Mouse (Mus musculus): ENCODE measurements around the gene Snd1. TPM values are rescaled to one million over a fixed set of nuclear protein-coding genes. Genes with fewer than 3 reads are reported as not detected.

Gene Snd1
- total and polyA plus RNA-seq, 3 experiments: 83.7 to 377 (median 210) TPM

DNA sequence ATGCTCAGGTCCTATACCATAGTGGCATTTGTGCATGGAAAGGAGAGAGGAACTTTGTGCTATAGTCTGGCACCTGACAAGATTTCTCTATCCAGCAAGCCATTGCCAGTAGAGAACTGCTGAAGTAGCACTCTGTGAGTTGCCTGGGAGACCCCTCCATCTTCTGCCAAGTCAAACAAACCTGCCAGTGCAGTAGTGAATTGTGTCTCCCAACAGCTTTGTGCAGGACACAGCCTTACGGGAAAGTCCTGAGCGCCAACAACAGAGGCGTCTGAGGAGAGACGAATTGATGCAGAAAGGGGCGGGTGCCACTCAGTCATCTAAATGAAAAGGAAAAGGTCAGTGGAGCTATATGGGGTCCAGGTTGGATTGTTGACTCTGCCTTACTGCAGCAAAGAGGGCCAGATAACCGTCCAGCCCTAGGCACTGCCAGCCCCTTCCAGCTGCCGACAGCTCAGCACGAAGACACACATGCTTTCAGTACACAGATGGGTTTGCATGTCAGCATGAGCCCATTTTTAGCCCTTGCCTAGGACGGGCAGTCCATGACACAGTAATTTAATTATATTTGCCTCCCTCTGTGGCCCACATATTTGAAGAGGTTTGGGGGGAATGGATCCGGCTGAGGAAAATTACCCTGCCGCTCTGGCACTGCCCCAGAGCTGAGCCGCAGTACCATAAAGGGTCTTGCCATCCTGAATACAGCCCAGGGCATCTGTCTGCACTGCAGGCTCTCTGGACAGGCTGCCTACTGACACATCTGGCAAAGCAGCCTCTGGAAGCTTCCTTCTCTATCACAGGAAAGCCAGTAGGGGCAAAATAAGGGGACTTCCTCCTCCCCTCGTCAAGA is 344.8 kb downstream of the Snd1 start:
- Histone ChIP-seq H3K27me3 (replicated peaks) (no peaks in the 10 kb centered on the region), H3K4me3 (replicated peaks in 1 of 3; ENCODE audit: low read depth in 2 of 3, low read length in 2 of 3, poor library complexity in 1 of 3) (no peak overlapping the region), H3K9me3 (replicated peaks; ENCODE audit: low read length) (no peaks in the 10 kb centered on the region), H3K27ac (ENCODE audit: insufficient read depth, low read depth) (no peak overlapping the region), H3K36me3 (replicated peaks in 1 of 2; ENCODE audit: control insufficient read depth in 1 of 2, insufficient read depth in 1 of 2, low read length in 1 of 2) (peaks cover 14 to 81% of the 10 kb centered on the region in 2 experiments), H3K79me2 (replicated peaks; ENCODE audit: control insufficient read depth, extremely low read depth, insufficient read depth, poor library complexity, severe bottlenecking) (0 out of 2 replicates have a peak, but pooled peaks cover 3% of the 10 kb centered on the region), H3K4me2 (ENCODE audit: insufficient read depth, low read depth, poor library complexity, severe bottlenecking) (no peak overlapping the region), H3K4me1 (ENCODE audit: control insufficient read depth in 1 of 2, insufficient read depth in 2 of 2) (peaks cover 0 to 24% of the 10 kb centered on the region in 2 experiments; a peak in 2 of 4 replicates), H3K9ac (ENCODE audit: insufficient read depth, low read depth) (no peak overlapping the region)
- TF ChIP-seq PAX5 (IDR thresholded peaks at IDR 0.05; ENCODE audit: low read length): no peak
- TF ChIP-seq E2F4 (IDR thresholded peaks at IDR 0.05; ENCODE audit: insufficient replicate concordance, low read depth, low read length): no peak
- no peak for TF ChIP-seq NRF1 (IDR thresholded peaks at IDR 0.05; ENCODE audit: low read depth, low read length)
- TF ChIP-seq MXI1 (IDR thresholded peaks at IDR 0.05; ENCODE audit: low read depth, low read length): no peak
- TF ChIP-seq MEF2A (IDR thresholded peaks at IDR 0.05; ENCODE audit: borderline replicate concordance, low read depth, low read length): no peak
- TF ChIP-seq BHLHE40 (IDR thresholded peaks at IDR 0.05; ENCODE audit: low read depth, low read length): no peak
- TF ChIP-seq ZMIZ1 (IDR thresholded peaks at IDR 0.05; ENCODE audit: low read depth, low read length): no peak
- no peak for TF ChIP-seq TCF12 (IDR thresholded peaks at IDR 0.05; ENCODE audit: low read depth, low read length)
- TF ChIP-seq TBP (conservative IDR thresholded peaks at IDR 0.05; ENCODE audit: low read depth, low read length): no peak
- TF ChIP-seq NELFE (IDR thresholded peaks at IDR 0.05; ENCODE audit: low read depth, low read length): no peak
- TF ChIP-seq ZC3H11A (IDR thresholded peaks at IDR 0.05; ENCODE audit: low read depth, low read length): no peak
- no peak for TF ChIP-seq IRF4 (IDR thresholded peaks at IDR 0.05; ENCODE audit: low read depth, low read length)
- TF ChIP-seq MYC (IDR thresholded peaks at IDR 0.05; ENCODE audit: low read depth, low read length): no peak
- TF ChIP-seq RAD21 (IDR thresholded peaks at IDR 0.05; ENCODE audit: low read depth, low read length): no peak
- no peak for TF ChIP-seq USF2 (conservative IDR thresholded peaks at IDR 0.05; ENCODE audit: low read depth, low read length)
- in situ Hi-C loops (cut with MboI; ENCODE audit: low pct_ligation_motif_present, low pct_unique_long_range_greater_than_20kb, low sequenced_read_pairs) (no loop called here), dilution Hi-C loops (cut with MboI; ENCODE audit: extremely low pct_ligation_motif_present, extremely low pct_unique_long_range_greater_than_20kb, low sequenced_read_pairs) (no loop called here)
- DNase-seq (ENCODE audit: extremely low read depth): no peak

DNA sequence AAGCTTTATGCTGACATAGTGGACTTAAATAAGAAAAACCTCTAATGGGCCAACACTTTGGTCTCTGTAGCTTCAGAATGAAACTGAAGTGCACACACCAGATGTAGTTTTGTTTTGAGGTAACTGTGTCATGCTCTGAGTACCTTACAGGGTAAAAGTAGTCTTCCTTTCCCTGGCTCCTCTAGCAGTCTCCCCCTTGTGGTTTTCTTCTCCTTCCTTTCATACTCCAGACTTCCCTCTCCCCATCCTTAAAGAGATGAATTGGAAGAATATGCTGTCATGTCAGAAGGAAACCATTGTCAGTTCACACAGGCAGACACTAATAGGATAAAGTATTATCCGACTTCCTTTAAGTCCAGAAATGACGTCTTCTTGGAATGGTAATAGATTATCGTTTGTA is 347.4 kb downstream of the Snd1 start:
- peak; percentile 29; the same call in 1 of the 2 replicates for TF ChIP-seq IRF4 (IDR thresholded peaks at IDR 0.05; ENCODE audit: low read depth, low read length)
- no peak for TF ChIP-seq POLR2AphosphoS2 (IDR thresholded peaks at IDR 0.05; ENCODE audit: low read depth, low read length)
- no peak for TF ChIP-seq JUN (IDR thresholded peaks at IDR 0.05; ENCODE audit: insufficient read depth, low read depth, low read length)
- Histone ChIP-seq H3K27ac (ENCODE audit: insufficient read depth, low read depth) (no peak overlapping the region), H3K27me3 (replicated peaks) (no peaks in the 10 kb centered on the region), H3K4me3 (replicated peaks in 1 of 3; ENCODE audit: low read depth in 2 of 3, low read length in 2 of 3, poor library complexity in 1 of 3) (no peak overlapping the region), H3K9ac (ENCODE audit: insufficient read depth, low read depth) (no peak overlapping the region), H3K79me2 (replicated peaks; ENCODE audit: control insufficient read depth, extremely low read depth, insufficient read depth, poor library complexity, severe bottlenecking) (0 out of 2 replicates have a peak, but pooled peaks cover 3% of the 10 kb centered on the region), H3K4me1 (ENCODE audit: control insufficient read depth in 1 of 2, insufficient read depth in 2 of 2) (peaks cover 3 to 35% of the 10 kb centered on the region in 2 experiments; a peak in 3 of 4 replicates), H3K4me2 (ENCODE audit: insufficient read depth, low read depth, poor library complexity, severe bottlenecking) (no peak overlapping the region), H3K9me3 (replicated peaks; ENCODE audit: low read length) (no peaks in the 10 kb centered on the region), H3K36me3 (replicated peaks in 1 of 2; ENCODE audit: control insufficient read depth in 1 of 2, insufficient read depth in 1 of 2, low read length in 1 of 2) (peaks cover 5 to 79% of the 10 kb centered on the region in 2 experiments)
- dilution Hi-C loops (cut with MboI; ENCODE audit: extremely low pct_ligation_motif_present, extremely low pct_unique_long_range_greater_than_20kb, low sequenced_read_pairs): no loop called here
- in situ Hi-C loops (cut with MboI; ENCODE audit: low pct_ligation_motif_present, low pct_unique_long_range_greater_than_20kb, low sequenced_read_pairs): no loop called here
- DNase-seq (ENCODE audit: extremely low read depth): peak; percentile 15
